In the genomic region with DNA sequence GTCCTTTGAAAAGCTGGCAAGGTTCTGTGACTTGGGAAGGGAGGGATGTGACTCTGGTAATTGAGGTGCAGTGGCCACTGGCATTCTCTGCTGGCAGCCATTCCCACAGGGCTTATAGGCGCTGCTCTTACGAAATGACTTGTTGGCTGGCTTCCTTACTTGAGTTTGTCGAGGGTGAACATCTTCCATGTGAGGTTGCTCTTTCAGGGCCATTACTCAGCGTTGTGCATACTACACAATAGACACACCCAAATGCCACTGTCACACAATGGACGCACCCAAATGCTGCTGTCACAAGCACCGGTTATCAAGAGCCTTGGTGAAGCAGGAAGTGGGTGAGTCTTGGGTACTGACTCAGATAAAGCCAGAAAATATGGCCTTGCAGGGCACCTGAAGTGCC, we compare ENCODE assay signal across 14 mouse cellular contexts. TPM values are rescaled to one million over a fixed set of nuclear protein-coding genes. Genes with fewer than 3 reads are reported as not detected.
DNase-seq lines count a peak whose midpoint lies in the region; ATAC-seq and TF ChIP-seq lines count a peak whose summit lies in the region.
"Had no signal": no experiment of that assay in that cellular context is flagged by ENCODE, and none has a peak within 500 bp of the region (broad histone marks: within the 10 kb centered on the region; RNA-seq: fewer than 3 reads in every experiment).

No protein-coding gene starts in this region.

- no peaks in the 10 kb centered on the region for H3K27me3 ChIP-seq in hindbrain, postnatal 0 days (ENCODE audit: insufficient read depth, low read length)
- no peaks in the 10 kb centered on the region for H3K27me3 ChIP-seq in hindbrain, embryonic 10.5 days (ENCODE audit: insufficient read depth, poor library complexity, severe bottlenecking)
- H3K27me3 ChIP-seq: lung, embryonic 15.5 days had no signal

- intact Hi-C loops in heart, postnatal 25 days (cut with DNase I): no loop called here

- H3K4me1 ChIP-seq in hindbrain, postnatal 0 days (ENCODE audit: insufficient read depth, low read length): no peaks in the 10 kb centered on the region
- 0 out of 2 replicates have a peak, but pooled peaks cover 4% of the 10 kb centered on the region for H3K4me1 ChIP-seq in hindbrain, embryonic 10.5 days (replicated peaks)

- no peak overlapping the region for H3K4me2 ChIP-seq in hindbrain, postnatal 0 days (ENCODE audit: low read depth, low read length)
- H3K4me2 ChIP-seq: lung, embryonic 15.5 days had no signal

- TF ChIP-seq CTCF in hindbrain, postnatal 0 days (IDR thresholded peaks at IDR 0.05; ENCODE audit: low read depth): no peak

- no peaks in the 10 kb centered on the region for H3K9me3 ChIP-seq in hindbrain, postnatal 0 days (ENCODE audit: low read length)
- 0 out of 2 replicates have a peak, but pooled peaks cover 3% of the 10 kb centered on the region for H3K9me3 ChIP-seq in hindbrain, embryonic 10.5 days
- H3K9me3 ChIP-seq: lung, embryonic 15.5 days had no signal

- DNase-seq in hindbrain, postnatal 0 days (ENCODE audit: low spot score): no peak
- DNase-seq in hindbrain, embryonic 10.5 days (ENCODE audit: low spot score): no peak
- no peak for DNase-seq in left cerebral cortex, adult 18-20 months (ENCODE audit: low spot score in 2 of 2)
- no peak for DNase-seq in heart, postnatal 25 days (ENCODE audit: low spot score)
- no peak for DNase-seq in embryo, embryonic 9.5 days (ENCODE audit: extremely low spot score)
- DNase-seq: cerebellum, postnatal 10 days; gastrocnemius, postnatal 14 days; heart, postnatal 10 days; kidney, adult 18-20 months had no signal

- H3K4me3 ChIP-seq in hindbrain, postnatal 0 days (ENCODE audit: low read length): no peak overlapping the region
- no peak overlapping the region for H3K4me3 ChIP-seq in hindbrain, embryonic 10.5 days
- H3K4me3 ChIP-seq: erythroblast, embryonic 14.5 days; lung, embryonic 15.5 days had no signal

- H3K27ac ChIP-seq in hindbrain, postnatal 0 days: no peak overlapping the region
- no peak overlapping the region for H3K27ac ChIP-seq in hindbrain, embryonic 10.5 days

- no peak overlapping the region for H3K9ac ChIP-seq in hindbrain, postnatal 0 days (replicated peaks; ENCODE audit: low read length)
- H3K9ac ChIP-seq: lung, embryonic 15.5 days had no signal

- H3K36me3 ChIP-seq in hindbrain, postnatal 0 days (ENCODE audit: insufficient read depth, low read length): no peaks in the 10 kb centered on the region
- H3K36me3 ChIP-seq in hindbrain, embryonic 10.5 days: no peaks in the 10 kb centered on the region
- H3K36me3 ChIP-seq: lung, embryonic 15.5 days had no signal

- 70% methylated on average over 6 of the region's 6 CpGs for WGBS in hindbrain, postnatal 0 days
- WGBS in hindbrain, embryonic 10.5 days: 91% methylated on average over 6 of the region's 6 CpGs

- ATAC-seq in hindbrain, postnatal 0 days: 0 out of 2 replicates have a peak, but pooled peaks have one; percentile 13
- ATAC-seq in CD4-positive, CD25-positive, alpha-beta regulatory T cell, adult 4 months: peak; percentile 88
- ATAC-seq in hematopoietic stem cell, adult 5-6 weeks (replicated peaks in 1 of 2; ENCODE audit: insufficient read depth in 1 of 2, low FRiP score in 2 of 2, low TSS enrichment in 1 of 2, low read depth in 1 of 2, poor library complexity in 2 of 2, severe bottlenecking in 2 of 2): peak; percentile 22 to 25; a peak in 3 of 4 replicates
- peak; percentile 89 for ATAC-seq in megakaryocyte-erythroid progenitor cell, adult 5-6 weeks (replicated peaks; ENCODE audit: low FRiP score, low TSS enrichment, poor library complexity, severe bottlenecking)

RNA-seq across cellular contexts. Expression of a gene that starts 22.8 kb away (rescaled TPM):
- 8.9 and 9.8 TPM in 2 replicates for total RNA-seq in hindbrain, postnatal 0 days (2014; rRNA removed)
- polyA plus RNA-seq in hindbrain, postnatal 0 days (2015; fragmentation: Nextera tagmentation; extraction: Ambion mirVana): 3.7 and 4.0 TPM in 2 replicates
- 7.3 and 10.5 TPM in 2 replicates for polyA plus RNA-seq in hindbrain, embryonic 10.5 days (2016; fragmentation: Nextera tagmentation; extraction: Ambion mirVana)
- polyA plus RNA-seq in CD4-positive, CD25-positive, alpha-beta regulatory T cell, adult 4 months (2017; shearing (Covaris generic)): 1 to 10 TPM; 3.3 to 5.1 TPM
- total RNA-seq in hematopoietic stem cell, adult 5-6 weeks (2017): 11.9 and 17.8 TPM in 2 replicates
- total RNA-seq in megakaryocyte-erythroid progenitor cell, adult 5-6 weeks (2014; fragmentation: Nextera tagmentation): 9.3 and 9.6 TPM in 2 replicates
- total RNA-seq in megakaryocyte-erythroid progenitor cell, adult 5-6 weeks (2017): 6.7 and 7.1 TPM in 2 replicates
- total RNA-seq in left cerebral cortex, adult 18-20 months (2021): 1 to 10 TPM; 3.6 to 3.8 TPM
- 10 to 100 TPM; 20.0 to 20.8 TPM for total RNA-seq in heart, postnatal 25 days (2021)

Comparison
In these comparisons a context has a peak if more than half of its experiments do, and no peak if none do; other contexts are left out.
1. ATAC-seq: peak in every context shown above with its lines; median percentile 89 in megakaryocyte-erythroid progenitor cell, adult 5-6 weeks; 88 in CD4-positive, CD25-positive, alpha-beta regulatory T cell, adult 4 months; 24 in hematopoietic stem cell, adult 5-6 weeks; 13 in hindbrain, postnatal 0 days.